Mouse (Mus musculus) limb, embryonic 10.5 days (tissue): ENCODE data around the gene Plcb4. TPM values are rescaled to one million over a fixed set of nuclear protein-coding genes. Genes with fewer than 3 reads are reported as not detected.
"Not testable (repeated sequence)": the region's sequence is repeated elsewhere in the genome, so short reads cannot be mapped to it uniquely, and the experiment has no call there.

Experiments
- DNase-seq: peaks from one replicate; pipeline ENCODE4 v3.0.0-alpha.2; 2017; ENCODE audit warnings: low spot score
- H3K27ac ChIP-seq: fragments of 300-500 bp; sonication (generic); 2 replicates; pipeline ENCODE4 v1.5.1; 2016; ENCODE audit warnings: mild to moderate bottlenecking
- H3K27me3 ChIP-seq: fragments of 300-500 bp; sonication (generic); 2 replicates; pipeline ENCODE4 v1.6.1; 2016; ENCODE audit warnings: low read depth, mild to moderate bottlenecking; ENCODE audit not compliant: poor library complexity, severe bottlenecking
- H3K36me3 ChIP-seq: fragments of 300-500 bp; sonication (generic); 2 replicates; pipeline ENCODE4 v1.6.1; 2016; ENCODE audit warnings: mild to moderate bottlenecking, moderate library complexity
- H3K4me1 ChIP-seq: fragments of 300-500 bp; sonication (generic); 2 replicates; pipeline ENCODE4 v1.6.1; 2016
- H3K4me3 ChIP-seq: fragments of 300-500 bp; sonication (generic); 2 replicates; pipeline ENCODE4 v1.5.1; 2016; ENCODE audit warnings: mild to moderate bottlenecking, moderate library complexity
- H3K9me3 ChIP-seq: fragments of 300-500 bp; sonication (generic); replicated peaks from 2 replicates; pipeline ENCODE4 v1.6.1; 2016; ENCODE audit warnings: mild to moderate bottlenecking
- WGBS: fragments of 180-500 bp; shearing (Covaris S2); methylation state at CpG from one replicate; pipeline ENCODE4 v1.1.7; 2016; 5-methylcytosine and 5-hydroxymethylcytosine counted together
- polyA plus RNA-seq: library from polyadenylated mRNA; unstranded; fragments of >200 nt; fragmentation: Nextera tagmentation; extraction: Ambion mirVana; gene quantifications from 2 replicates; pipeline ENCODE4 v1.2.1, GENCODE M21; 2016

Plcb4 gene
- polyA plus RNA-seq, 1 experiment from 2014 or later: 10.7 TPM

- no peaks in the 10 kb centered on the region for H3K9me3 ChIP-seq
- no peaks in the 10 kb centered on the region for H3K36me3 ChIP-seq
- no peaks in the 10 kb centered on the region for H3K27me3 ChIP-seq
- no peak overlapping the region for H3K27ac ChIP-seq
- DNase-seq: no peak
- 75% methylated on average over 8 of the region's 8 CpGs for WGBS
- peaks cover 4% of the 10 kb centered on the region; the same call in 1 of the 2 replicates for H3K4me1 ChIP-seq
- H3K4me3 ChIP-seq: no peak overlapping the region
These were observed 21.2 kb downstream of the Plcb4 start for GRCm38 (mm10) chr2:135680001-135680400.

- Histone ChIP-seq H3K27ac (no peak overlapping the region), H3K27me3 (no peaks in the 10 kb centered on the region), H3K9me3 (no peaks in the 10 kb centered on the region), H3K4me1 (peaks cover 4% of the 10 kb centered on the region; the same call in 1 of the 2 replicates), H3K36me3 (no peaks in the 10 kb centered on the region), H3K4me3 (no peak overlapping the region)
- 92% methylated on average over 5 of the region's 5 CpGs for WGBS
- no peak for DNase-seq
These were observed 21.8 kb downstream of the Plcb4 start for GRCm38 (mm10) chr2:135680406-135681134.

DNA sequence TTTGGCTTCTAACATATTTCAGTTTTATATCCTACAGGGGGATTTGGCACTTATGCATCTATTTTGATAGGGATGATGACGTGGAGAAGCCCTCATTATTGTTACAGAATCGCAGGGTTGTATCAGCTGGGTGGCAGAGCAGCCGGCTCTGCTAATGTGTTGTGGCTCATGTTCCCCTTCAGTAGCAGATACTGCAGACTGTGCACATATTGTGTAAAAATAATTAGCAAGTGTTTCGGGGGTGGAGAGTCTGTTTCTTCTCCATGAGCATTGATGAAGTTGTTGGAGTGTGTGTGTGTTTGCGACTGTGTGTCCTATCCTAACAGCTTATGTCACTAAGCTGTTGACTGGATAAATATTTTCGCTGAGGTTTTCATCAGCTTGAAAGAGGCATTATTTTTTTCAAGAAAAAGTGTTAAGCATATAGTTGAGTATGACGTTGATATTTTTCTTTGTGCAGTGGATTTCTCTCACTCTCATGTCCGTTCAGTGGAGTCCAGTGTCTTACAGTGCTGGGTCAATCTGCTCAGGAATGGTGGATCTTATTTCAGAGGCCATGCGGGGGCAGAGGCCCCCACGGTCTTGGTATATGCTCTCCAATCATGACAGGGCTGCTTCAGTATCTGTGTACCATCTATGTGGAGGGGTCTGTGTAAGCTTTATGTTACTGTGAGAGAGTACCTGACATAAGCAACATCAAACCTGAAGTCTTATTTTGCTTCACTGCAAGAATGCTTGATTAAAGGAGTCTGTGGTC, 25.1 kb downstream of the Plcb4 start:
- Histone ChIP-seq H3K9me3 (no peaks in the 10 kb centered on the region), H3K27ac (no peak overlapping the region), H3K27me3 (no peaks in the 10 kb centered on the region), H3K4me3 (no peak overlapping the region), H3K36me3 (no peaks in the 10 kb centered on the region), H3K4me1 (no peaks in the 10 kb centered on the region)
- DNase-seq: no peak
- WGBS: 87% methylated on average over 10 of the region's 10 CpGs

- Histone ChIP-seq H3K4me3 (no peak overlapping the region), H3K27ac (no peak overlapping the region), H3K4me1 (no peaks in the 10 kb centered on the region), H3K9me3 (no peaks in the 10 kb centered on the region), H3K27me3 (no peaks in the 10 kb centered on the region), H3K36me3 (no peaks in the 10 kb centered on the region)
- no peak for DNase-seq
- WGBS: 85% methylated on average over 4 of the region's 4 CpGs
These were observed 27.9 kb downstream of the Plcb4 start for GRCm38 (mm10) chr2:135686692-135687091.

DNA sequence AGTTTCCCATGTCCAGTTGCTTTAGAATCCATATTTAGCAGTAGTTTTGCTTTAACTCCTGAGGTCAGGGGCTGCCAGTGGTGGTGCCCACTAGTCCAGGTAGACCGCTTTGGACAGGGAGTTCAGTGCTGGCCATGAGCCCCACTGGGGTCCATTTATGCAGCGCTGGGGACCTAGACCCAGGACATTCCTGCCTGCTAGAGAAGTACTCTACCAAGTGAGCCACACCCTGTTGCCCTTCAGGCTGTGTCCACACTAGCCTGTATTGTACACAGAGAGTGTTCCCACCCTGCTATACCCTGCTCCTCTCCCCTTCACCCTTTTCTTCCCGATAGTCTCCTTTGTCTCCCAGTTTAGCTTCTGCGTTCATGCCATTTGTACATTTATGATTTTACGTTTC, 28.8 kb downstream of the Plcb4 start:
- Histone ChIP-seq H3K27me3 (no peaks in the 10 kb centered on the region), H3K4me1 (peaks cover 5% of the 10 kb centered on the region), H3K27ac (no peak overlapping the region), H3K4me3 (no peak overlapping the region), H3K36me3 (no peaks in the 10 kb centered on the region), H3K9me3 (no peaks in the 10 kb centered on the region)
- WGBS: 95% methylated on average over 5 of the region's 5 CpGs
- DNase-seq: no peak

- Histone ChIP-seq H3K27me3 (no peaks in the 10 kb centered on the region), H3K4me1 (peaks cover 24% of the 10 kb centered on the region), H3K36me3 (no peaks in the 10 kb centered on the region), H3K27ac (peak overlapping the region; percentile 50), H3K9me3 (no peaks in the 10 kb centered on the region), H3K4me3 (no peak overlapping the region)
- DNase-seq: peak; percentile 51
- WGBS: 47% methylated on average over 12 of the region's 12 CpGs
These were observed 34.0 kb downstream of the Plcb4 start for GRCm38 (mm10) chr2:135692568-135693488.

DNA sequence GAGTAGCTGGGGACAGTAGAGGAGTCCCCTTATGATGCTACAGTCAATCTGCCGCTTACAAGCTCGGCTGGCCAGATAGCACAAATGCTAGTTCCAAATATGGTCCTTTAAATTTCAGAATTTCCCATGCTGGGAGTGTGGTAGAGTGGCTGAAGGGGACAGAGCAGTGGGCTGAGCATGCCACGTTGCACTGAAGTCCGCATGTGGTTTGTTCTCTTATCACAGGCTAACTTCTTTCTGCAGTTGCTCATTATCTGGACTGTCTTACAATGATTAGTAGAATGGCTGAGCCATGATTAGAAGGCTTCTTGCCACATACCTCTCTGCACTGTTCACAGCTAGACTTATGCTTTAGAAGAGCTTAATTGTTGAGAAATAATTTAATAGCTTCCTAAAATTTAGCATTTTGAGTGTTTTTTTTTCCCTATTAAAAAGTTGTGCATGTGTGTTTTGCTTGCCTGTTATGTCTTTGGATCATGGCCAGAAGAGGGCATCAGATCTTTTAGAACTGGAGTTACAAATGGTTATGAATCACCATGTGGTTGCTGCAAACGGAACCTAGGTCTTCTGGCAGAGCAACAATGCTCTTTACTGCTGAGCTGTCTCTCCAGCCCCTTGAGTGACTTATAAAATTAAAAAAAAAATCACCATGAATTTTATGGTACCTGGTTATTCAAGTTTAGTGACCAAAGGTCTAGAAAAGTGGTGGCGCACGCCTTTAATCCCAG, 42.0 kb downstream of the Plcb4 start:
- Histone ChIP-seq H3K9me3 (no peaks in the 10 kb centered on the region), H3K4me1 (peaks cover 11% of the 10 kb centered on the region), H3K27ac (no peak overlapping the region), H3K4me3 (no peak overlapping the region), H3K27me3 (no peaks in the 10 kb centered on the region), H3K36me3 (no peaks in the 10 kb centered on the region)
- no peak for DNase-seq
- WGBS: 90% methylated on average over 7 of the region's 7 CpGs

DNA sequence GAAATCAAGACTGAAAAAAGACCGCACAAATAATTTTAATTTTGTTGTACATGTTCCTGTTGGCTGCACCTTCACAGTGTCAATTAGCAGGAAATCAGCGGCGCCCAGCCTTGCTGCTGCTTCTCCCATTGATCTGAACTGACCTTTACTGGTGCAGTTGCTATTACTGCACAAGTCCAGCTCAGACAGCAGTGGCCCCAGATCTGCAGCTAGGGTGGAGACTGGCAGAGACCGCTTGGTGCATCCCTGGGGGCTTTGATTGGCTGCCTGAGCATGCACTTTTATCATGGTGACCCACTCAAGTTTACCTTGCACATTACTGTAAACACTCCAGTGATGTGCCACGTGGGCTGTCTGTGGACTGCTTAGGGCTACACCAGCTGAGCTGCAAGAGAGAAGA, 45.9 kb downstream of the Plcb4 start:
- 0 out of 2 replicates have a peak, but pooled peaks cover 5% of the 10 kb centered on the region for H3K4me1 ChIP-seq
- no peak overlapping the region for H3K4me3 ChIP-seq
- no peak for DNase-seq
- no peaks in the 10 kb centered on the region for H3K9me3 ChIP-seq
- WGBS: 93% methylated on average over 5 of the region's 5 CpGs
- H3K36me3 ChIP-seq: no peaks in the 10 kb centered on the region
- no peak overlapping the region for H3K27ac ChIP-seq
- H3K27me3 ChIP-seq: no peaks in the 10 kb centered on the region

- H3K36me3 ChIP-seq: no peaks in the 10 kb centered on the region
- H3K27ac ChIP-seq: no peak overlapping the region
- 91% methylated on average over 2 of the region's 2 CpGs for WGBS
- H3K4me1 ChIP-seq: peaks cover 20% of the 10 kb centered on the region
- no peak for DNase-seq
- H3K27me3 ChIP-seq: no peaks in the 10 kb centered on the region
- H3K9me3 ChIP-seq: no peaks in the 10 kb centered on the region
- no peak overlapping the region for H3K4me3 ChIP-seq
These were observed 48.5 kb downstream of the Plcb4 start for GRCm38 (mm10) chr2:135707305-135707704.

DNA sequence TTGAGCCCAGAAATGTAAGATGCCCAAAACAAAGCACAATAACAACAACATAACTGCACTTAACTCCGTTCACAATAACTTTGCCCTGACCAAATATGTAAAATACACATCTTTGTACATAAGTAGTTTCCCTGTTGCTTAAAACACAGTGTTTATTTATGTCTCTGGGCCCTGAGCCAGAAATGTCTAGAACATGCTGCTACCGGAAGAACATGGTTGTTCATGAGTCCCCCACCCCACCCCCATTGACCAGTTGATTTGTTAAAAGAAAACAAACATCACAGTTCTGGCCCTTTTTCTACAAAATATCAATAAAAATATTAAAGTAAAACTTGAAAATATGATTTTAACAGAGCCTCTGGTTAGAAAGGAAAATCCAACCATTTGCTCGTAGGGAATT, 49.6 kb downstream of the Plcb4 start:
- 96% methylated on average over 3 of the region's 3 CpGs for WGBS
- Histone ChIP-seq H3K27ac (no peak overlapping the region), H3K27me3 (no peaks in the 10 kb centered on the region), H3K4me3 (no peak overlapping the region), H3K9me3 (no peaks in the 10 kb centered on the region), H3K36me3 (no peaks in the 10 kb centered on the region), H3K4me1 (peaks cover 24% of the 10 kb centered on the region)
- DNase-seq: no peak

- H3K4me3 ChIP-seq: no peak overlapping the region
- DNase-seq: no peak
- no peaks in the 10 kb centered on the region for H3K9me3 ChIP-seq
- H3K27ac ChIP-seq: no peak overlapping the region
- no peaks in the 10 kb centered on the region for H3K27me3 ChIP-seq
- no peaks in the 10 kb centered on the region for H3K36me3 ChIP-seq
- WGBS: 92% methylated on average over 9 of the region's 9 CpGs
- peaks cover 24% of the 10 kb centered on the region for H3K4me1 ChIP-seq
These were observed 50.0 kb downstream of the Plcb4 start for GRCm38 (mm10) chr2:135708796-135709195.

DNA sequence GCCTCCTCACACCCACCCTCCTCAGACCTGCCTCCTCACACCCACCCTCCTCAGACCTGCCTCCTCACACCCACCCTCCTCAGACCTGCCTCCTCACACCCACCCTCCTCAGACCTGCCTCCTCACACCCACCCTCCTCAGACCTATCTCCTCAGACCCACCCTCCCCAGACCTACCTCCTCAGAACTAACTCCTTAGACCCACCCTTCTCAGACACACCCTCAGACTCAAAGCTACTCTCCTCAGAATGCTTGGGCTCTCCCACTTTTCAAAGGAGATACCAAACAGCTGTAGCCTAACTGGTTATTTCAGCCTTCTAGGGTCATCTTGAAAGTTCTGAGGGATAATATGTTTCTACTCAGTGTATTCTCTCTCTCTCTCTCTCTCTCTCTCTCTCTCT, 50.9 kb downstream of the Plcb4 start:
- DNase-seq, H3K36me3 ChIP-seq, H3K27me3 ChIP-seq, H3K27ac ChIP-seq, H3K9me3 ChIP-seq, H3K4me3 ChIP-seq: not testable (repeated sequence)
- H3K4me1 ChIP-seq: peaks cover 24% of the 10 kb centered on the region
